ENCODE assay signal across 20 mouse cellular contexts in the genomic region with DNA sequence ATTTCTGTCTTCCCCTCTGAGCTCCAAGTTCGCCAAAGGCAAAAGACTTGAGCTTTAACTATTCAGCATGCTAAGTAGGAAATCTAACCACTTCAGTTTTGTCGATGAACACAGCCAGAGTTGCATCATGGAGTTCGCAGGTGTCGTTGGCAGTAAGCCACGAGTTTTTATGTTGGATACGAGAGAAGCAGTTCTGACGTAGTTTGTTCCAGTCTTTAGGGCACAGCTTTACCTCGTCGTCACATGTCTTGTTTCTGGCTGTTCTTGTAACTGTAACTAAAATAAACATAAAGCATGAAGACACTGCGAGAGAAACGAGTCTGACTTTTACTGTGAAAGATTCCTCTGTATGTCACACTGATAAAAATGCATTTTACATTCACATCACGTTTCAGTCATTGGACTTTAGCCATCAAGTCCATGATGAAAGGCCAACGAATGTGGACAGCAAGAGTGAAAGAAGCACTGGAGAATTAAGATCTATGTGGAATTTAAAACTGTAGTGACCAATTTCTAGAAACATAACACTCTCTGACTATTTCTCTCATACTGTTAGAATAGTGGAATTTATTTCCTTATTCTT. TPM values are rescaled to one million over a fixed set of nuclear protein-coding genes. Genes with fewer than 3 reads are reported as not detected.
DNase-seq lines count a peak whose midpoint lies in the region; ATAC-seq lines count a peak whose summit lies in the region.
"Had no signal": no experiment of that assay in that cellular context is flagged by ENCODE, and none has a peak within 500 bp of the region (broad histone marks: within the 10 kb centered on the region; RNA-seq: fewer than 3 reads in every experiment).

No protein-coding gene starts in this region.

- ATAC-seq in hindbrain, embryonic 16.5 days, result no peak
- no peak for ATAC-seq in hindbrain, embryonic 12.5 days (ENCODE audit: low FRiP score)
- peak; percentile 43 for ATAC-seq in common myeloid progenitor, adult 5-6 weeks (replicated peaks; ENCODE audit: low read depth, poor library complexity, severe bottlenecking)
- ATAC-seq in megakaryocyte-erythroid progenitor cell, adult 5-6 weeks (replicated peaks; ENCODE audit: low FRiP score, low TSS enrichment, poor library complexity, severe bottlenecking), result no peak
- ATAC-seq: forebrain, embryonic 13.5 days had no signal

- peak; percentile 24 to 30 for DNase-seq in right cerebral cortex, postnatal 10 days (ENCODE audit: low spot score in 2 of 2)
- DNase-seq in right cerebral cortex, postnatal 14 days, result no peak
- no peak for DNase-seq in urinary bladder, postnatal 25 days (ENCODE audit: low spot score)
- DNase-seq: cerebellum, adult 8-10 months; gastrocnemius, postnatal 10 days; kidney, adult 8-10 months; liver, embryonic 13.5 days; thymus, adult 18-20 months had no signal

- H3K36me3 ChIP-seq in hindbrain, embryonic 16.5 days (ENCODE audit: control insufficient read depth, insufficient read depth, low read length), result no peaks in the 10 kb centered on the region
- H3K36me3 ChIP-seq in hindbrain, embryonic 12.5 days, result no peaks in the 10 kb centered on the region
- H3K36me3 ChIP-seq: embryonic facial prominence, embryonic 12.5 days; heart, embryonic 13.5 days; hindbrain, embryonic 13.5 days; liver, embryonic 13.5 days had no signal

- peak overlapping the region; percentile 26 for H3K4me2 ChIP-seq in hindbrain, embryonic 16.5 days (ENCODE audit: low read length)
- no peak overlapping the region for H3K4me2 ChIP-seq in hindbrain, embryonic 12.5 days (replicated peaks)
- H3K4me2 ChIP-seq: embryonic facial prominence, embryonic 12.5 days; forebrain, embryonic 13.5 days; heart, embryonic 13.5 days; hindbrain, embryonic 13.5 days; liver, embryonic 13.5 days had no signal

- no peaks in the 10 kb centered on the region for H3K9me3 ChIP-seq in hindbrain, embryonic 16.5 days (ENCODE audit: control insufficient read depth, low read length)
- H3K9me3 ChIP-seq in hindbrain, embryonic 12.5 days (replicated peaks), result no peaks in the 10 kb centered on the region
- H3K9me3 ChIP-seq: embryonic facial prominence, embryonic 12.5 days; forebrain, embryonic 13.5 days; heart, embryonic 13.5 days; hindbrain, embryonic 13.5 days; liver, embryonic 13.5 days had no signal

- no peaks in the 10 kb centered on the region for H3K4me1 ChIP-seq in hindbrain, embryonic 16.5 days (ENCODE audit: control insufficient read depth, insufficient read depth, low read depth, low read length)
- H3K4me1 ChIP-seq in hindbrain, embryonic 12.5 days, result no peaks in the 10 kb centered on the region
- H3K4me1 ChIP-seq: embryonic facial prominence, embryonic 12.5 days; forebrain, embryonic 13.5 days; heart, embryonic 13.5 days; hindbrain, embryonic 13.5 days; liver, embryonic 13.5 days had no signal

- no peak overlapping the region for H3K27ac ChIP-seq in hindbrain, embryonic 16.5 days (ENCODE audit: low read depth, low read length)
- no peak overlapping the region for H3K27ac ChIP-seq in hindbrain, embryonic 12.5 days
- H3K27ac ChIP-seq: embryonic facial prominence, embryonic 12.5 days; forebrain, embryonic 13.5 days; heart, embryonic 13.5 days; hindbrain, embryonic 13.5 days; liver, embryonic 13.5 days; macrophage had no signal

- H3K4me3 ChIP-seq in hindbrain, embryonic 16.5 days (ENCODE audit: low read length), result peak overlapping the region; percentile 12; the same call in 1 of the 2 replicates
- H3K4me3 ChIP-seq in hindbrain, embryonic 12.5 days, result no peak overlapping the region
- H3K4me3 ChIP-seq: embryonic facial prominence, embryonic 12.5 days; forebrain, embryonic 13.5 days; heart, embryonic 13.5 days; hindbrain, embryonic 13.5 days; liver, embryonic 13.5 days had no signal

- 64% methylated on average over 13 of the region's 13 CpGs for WGBS in hindbrain, embryonic 16.5 days
- WGBS in hindbrain, embryonic 12.5 days, result 85% methylated on average over 13 of the region's 13 CpGs

- H3K27me3 ChIP-seq in hindbrain, embryonic 16.5 days (replicated peaks; ENCODE audit: control insufficient read depth, insufficient read depth, low read length), result no peaks in the 10 kb centered on the region
- H3K27me3 ChIP-seq in hindbrain, embryonic 12.5 days, result no peaks in the 10 kb centered on the region
- H3K27me3 ChIP-seq: embryonic facial prominence, embryonic 12.5 days; forebrain, embryonic 13.5 days; heart, embryonic 13.5 days; hindbrain, embryonic 13.5 days; liver, embryonic 13.5 days had no signal

- no peak overlapping the region for H3K9ac ChIP-seq in hindbrain, embryonic 16.5 days (ENCODE audit: low read depth, low read length)
- no peak overlapping the region for H3K9ac ChIP-seq in hindbrain, embryonic 12.5 days
- H3K9ac ChIP-seq: embryonic facial prominence, embryonic 12.5 days; forebrain, embryonic 13.5 days; heart, embryonic 13.5 days; hindbrain, embryonic 13.5 days; liver, embryonic 13.5 days had no signal

RNA-seq across cellular contexts. Expression of gene 4922502D21Rik, which starts 4.9 kb away (rescaled TPM):
- not detected in 2 replicates for polyA plus RNA-seq in hindbrain, embryonic 16.5 days (2015; fragmentation: Nextera tagmentation; extraction: Ambion mirVana)
- polyA plus RNA-seq in hindbrain, embryonic 12.5 days (2016; fragmentation: Nextera tagmentation; extraction: Ambion mirVana), result not detected in 2 replicates
- total RNA-seq in common myeloid progenitor, adult 5-6 weeks (2017), result 0.14 TPM in 1 of 2 replicates, not detected in the other
- total RNA-seq in megakaryocyte-erythroid progenitor cell, adult 5-6 weeks (2014; fragmentation: Nextera tagmentation), result not detected in 2 replicates
- total RNA-seq in megakaryocyte-erythroid progenitor cell, adult 5-6 weeks (2017), result not detected in 2 replicates
- total RNA-seq: adrenal gland, adult 18-20 months; gastrocnemius, postnatal 10 days; layer of hippocampus, adult 18-20 months; left cerebral cortex, postnatal 10 days had no signal
- polyA plus RNA-seq: embryonic facial prominence, embryonic 12.5 days; forebrain, embryonic 13.5 days; heart, embryonic 13.5 days; hindbrain, embryonic 13.5 days; liver, embryonic 13.5 days; macrophage had no signal

RNA-seq across cellular contexts. Expression of gene Clec12a, which starts 15.8 kb away (rescaled TPM):
- 0.15 and 0.26 TPM in 2 replicates for polyA plus RNA-seq in hindbrain, embryonic 16.5 days (2015; fragmentation: Nextera tagmentation; extraction: Ambion mirVana)
- 0.38 and 0.40 TPM in 2 replicates for polyA plus RNA-seq in hindbrain, embryonic 12.5 days (2016; fragmentation: Nextera tagmentation; extraction: Ambion mirVana)
- 117 and 140 TPM in 2 replicates for total RNA-seq in common myeloid progenitor, adult 5-6 weeks (2017)
- 0.37 and 4.4 TPM in 2 replicates for total RNA-seq in megakaryocyte-erythroid progenitor cell, adult 5-6 weeks (2014; fragmentation: Nextera tagmentation)
- total RNA-seq in megakaryocyte-erythroid progenitor cell, adult 5-6 weeks (2017), result 3.4 and 6.6 TPM in 2 replicates
- total RNA-seq: layer of hippocampus, adult 18-20 months had no signal

RNA-seq across cellular contexts. Expression of gene Cd69, which starts 51.4 kb away (rescaled TPM):
- 0.09 TPM in 1 of 2 replicates, not detected in the other for polyA plus RNA-seq in hindbrain, embryonic 16.5 days (2015; fragmentation: Nextera tagmentation; extraction: Ambion mirVana)
- polyA plus RNA-seq in hindbrain, embryonic 12.5 days (2016; fragmentation: Nextera tagmentation; extraction: Ambion mirVana), result 0.22 TPM in 1 of 2 replicates, not detected in the other
- 245 and 273 TPM in 2 replicates for total RNA-seq in common myeloid progenitor, adult 5-6 weeks (2017)
- total RNA-seq in megakaryocyte-erythroid progenitor cell, adult 5-6 weeks (2014; fragmentation: Nextera tagmentation), result 7.0 and 12.2 TPM in 2 replicates
- total RNA-seq in megakaryocyte-erythroid progenitor cell, adult 5-6 weeks (2017), result 57.7 and 71.1 TPM in 2 replicates
- total RNA-seq: layer of hippocampus, adult 18-20 months; left cerebral cortex, postnatal 10 days had no signal
- polyA plus RNA-seq: embryonic facial prominence, embryonic 12.5 days; forebrain, embryonic 13.5 days; heart, embryonic 13.5 days; hindbrain, embryonic 13.5 days had no signal

RNA-seq across cellular contexts. Expression of gene Clec12b, which starts 59.0 kb away (rescaled TPM):
- 0.39 and 0.98 TPM in 2 replicates for polyA plus RNA-seq in hindbrain, embryonic 16.5 days (2015; fragmentation: Nextera tagmentation; extraction: Ambion mirVana)
- 0.17 TPM in 1 of 2 replicates, not detected in the other for polyA plus RNA-seq in hindbrain, embryonic 12.5 days (2016; fragmentation: Nextera tagmentation; extraction: Ambion mirVana)
- not detected in 2 replicates for total RNA-seq in common myeloid progenitor, adult 5-6 weeks (2017)
- not detected in 2 replicates for total RNA-seq in megakaryocyte-erythroid progenitor cell, adult 5-6 weeks (2014; fragmentation: Nextera tagmentation)
- total RNA-seq in megakaryocyte-erythroid progenitor cell, adult 5-6 weeks (2017), result not detected in 2 replicates
- total RNA-seq: gastrocnemius, postnatal 10 days; layer of hippocampus, adult 18-20 months; left cerebral cortex, postnatal 10 days had no signal
- polyA plus RNA-seq: embryonic facial prominence, embryonic 12.5 days; macrophage had no signal

Comparison
In these comparisons a context has a peak if more than half of its experiments do, and no peak if none do; other contexts are left out.
1. DNase-seq: peak in right cerebral cortex, postnatal 10 days (2 of 2); none in right cerebral cortex, postnatal 14 days (single experiment) and urinary bladder, postnatal 25 days (single experiment).
2. RNA of gene Clec12a, which starts 15.8 kb away (total RNA-seq): 117 to 140 TPM in common myeloid progenitor, adult 5-6 weeks; 0.37 to 6.6 TPM in megakaryocyte-erythroid progenitor cell, adult 5-6 weeks; every median in the first group is over 10 times any median in the second.